Mouse (Mus musculus) gonadal fat pad, adult 2 months (tissue): Measurements from ENCODE around the gene Cib4. TPM values are rescaled to one million over a fixed set of nuclear protein-coding genes. Genes with fewer than 3 reads are reported as not detected.

Experiments used
- DNase-seq: peaks from one replicate; pipeline ENCODE4 v3.0.0-alpha.2; 2012; ENCODE audit warnings: low read depth
- polyA plus RNA-seq: library from polyadenylated mRNA; depleted of rRNA; stranded (reverse); fragments of >200 nt; gene quantifications from 2 replicates; pipeline ENCODE4 v1.2.3, GENCODE M21; 2012

Cib4 gene
- polyA plus RNA-seq, 1 experiment: 0.15 TPM

GRCm38 (mm10) chr5:30518108-30518507 is 27.5 kb downstream of the Cib4 start:
- no peak for DNase-seq

GRCm38 (mm10) chr5:30516376-30516775 is 29.3 kb downstream of the Cib4 start:
- no peak for DNase-seq

GRCm38 (mm10) chr5:30513111-30513510 is 32.5 kb downstream of the Cib4 start:
- DNase-seq: no peak

GRCm38 (mm10) chr5:30497299-30497698 is 48.3 kb downstream of the Cib4 start:
- DNase-seq: no peak

GRCm38 (mm10) chr5:30496821-30497220 is 48.8 kb downstream of the Cib4 start:
- no peak for DNase-seq

GRCm38 (mm10) chr5:30495288-30495687 is 50.3 kb downstream of the Cib4 start:
- DNase-seq: no peak

GRCm38 (mm10) chr5:30494606-30495005 is 51.0 kb downstream of the Cib4 start:
- DNase-seq: no peak

GRCm38 (mm10) chr5:30493723-30494122 is 51.9 kb downstream of the Cib4 start:
- DNase-seq: no peak

- DNase-seq: no peak
These were observed 54.8 kb downstream of the Cib4 start for GRCm38 (mm10) chr5:30490845-30491244.

GRCm38 (mm10) chr5:30490215-30490614 is 55.4 kb downstream of the Cib4 start:
- DNase-seq: no peak

- no peak for DNase-seq
These were observed 60.5 kb downstream of the Cib4 start for GRCm38 (mm10) chr5:30485136-30485535.

- DNase-seq: no peak
These were observed 61.0 kb downstream of the Cib4 start for GRCm38 (mm10) chr5:30484591-30484990.

- DNase-seq: no peak
These were observed 62.1 kb downstream of the Cib4 start for GRCm38 (mm10) chr5:30483533-30483932.

- no peak for DNase-seq
These were observed 63.3 kb downstream of the Cib4 start for GRCm38 (mm10) chr5:30482319-30482718.

GRCm38 (mm10) chr5:30476534-30476933 is 69.1 kb downstream of the Cib4 start:
- DNase-seq: no peak

GRCm38 (mm10) chr5:30472148-30472547 is 73.5 kb downstream of the Cib4 start:
- no peak for DNase-seq

- no peak for DNase-seq
These were observed 75.2 kb downstream of the Cib4 start for GRCm38 (mm10) chr5:30470454-30470853.

GRCm38 (mm10) chr5:30466315-30466714 is 79.3 kb downstream of the Cib4 start:
- no peak for DNase-seq

GRCm38 (mm10) chr5:30465861-30466260 is 79.8 kb downstream of the Cib4 start, which contains the start of gene 1700001C02Rik:
Gene 1700001C02Rik, plus strand, starts transcription at chr5:30466047.
- no peak for DNase-seq

GRCm38 (mm10) chr5:30461821-30462220 is 83.8 kb downstream of the Cib4 start, which contains the start of gene Otof:
Gene Otof, minus strand, starts transcription at chr5:30461932.
- DNase-seq: no peak

GRCm38 (mm10) chr5:30460155-30460554 is 85.5 kb downstream of the Cib4 start:
- no peak for DNase-seq

GRCm38 (mm10) chr5:30456056-30456455 is 89.6 kb downstream of the Cib4 start:
- DNase-seq: no peak

GRCm38 (mm10) chr5:30444327-30444895 is 101.2 kb downstream of the Cib4 start:
- DNase-seq: no peak

- DNase-seq: no peak
These were observed 103.4 kb downstream of the Cib4 start for GRCm38 (mm10) chr5:30442196-30442595.
